Mouse (Mus musculus) neutrophil, adult 5-6 weeks (primary cell): Measurements from ENCODE around the gene Cdc42ep5. TPM values are rescaled to one million over a fixed set of nuclear protein-coding genes. Genes with fewer than 3 reads are reported as not detected.

Source experiments
- ATAC-seq: fragments of 151-379, 151-347 bp; 2 replicates; pipeline ENCODE4 v1.8.0; 2017; ENCODE audit warnings: mild to moderate bottlenecking, moderate TSS enrichment; ENCODE audit not compliant: insufficient number of reproducible peaks, poor library complexity, low FRiP score, severe bottlenecking; ENCODE audit errors: extremely low read depth
- total RNA-seq: library from RNA; stranded (forward); fragments of 200-1000 nt; gene quantifications from 2 replicates; pipeline ENCODE4 v1.2.3, GENCODE M21; 2017

Gene Cdc42ep5
- total RNA-seq, 1 experiment from 2014 or later, result 5.8 TPM

DNA sequence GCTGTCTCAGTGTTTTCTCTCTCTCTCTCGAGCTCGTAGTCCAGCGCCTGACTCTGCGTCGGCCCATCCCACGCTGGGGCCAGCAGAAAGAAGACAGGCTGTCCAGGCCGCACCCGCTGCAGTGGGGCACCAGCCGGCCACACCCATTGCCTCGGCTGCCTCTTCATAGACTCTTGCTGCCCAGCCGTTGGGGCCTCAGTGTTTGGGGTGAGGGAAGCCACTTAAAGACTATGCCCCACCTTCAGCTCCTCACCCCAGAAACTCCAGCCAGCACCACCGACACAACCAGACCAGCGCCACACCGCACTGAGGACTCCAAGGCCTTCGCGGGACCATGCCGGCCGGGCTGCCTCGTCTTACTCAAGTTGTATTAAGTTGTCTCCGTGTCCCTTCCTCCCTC is 17.3 kb downstream of the Cdc42ep5 start:
- no peak for ATAC-seq

DNA sequence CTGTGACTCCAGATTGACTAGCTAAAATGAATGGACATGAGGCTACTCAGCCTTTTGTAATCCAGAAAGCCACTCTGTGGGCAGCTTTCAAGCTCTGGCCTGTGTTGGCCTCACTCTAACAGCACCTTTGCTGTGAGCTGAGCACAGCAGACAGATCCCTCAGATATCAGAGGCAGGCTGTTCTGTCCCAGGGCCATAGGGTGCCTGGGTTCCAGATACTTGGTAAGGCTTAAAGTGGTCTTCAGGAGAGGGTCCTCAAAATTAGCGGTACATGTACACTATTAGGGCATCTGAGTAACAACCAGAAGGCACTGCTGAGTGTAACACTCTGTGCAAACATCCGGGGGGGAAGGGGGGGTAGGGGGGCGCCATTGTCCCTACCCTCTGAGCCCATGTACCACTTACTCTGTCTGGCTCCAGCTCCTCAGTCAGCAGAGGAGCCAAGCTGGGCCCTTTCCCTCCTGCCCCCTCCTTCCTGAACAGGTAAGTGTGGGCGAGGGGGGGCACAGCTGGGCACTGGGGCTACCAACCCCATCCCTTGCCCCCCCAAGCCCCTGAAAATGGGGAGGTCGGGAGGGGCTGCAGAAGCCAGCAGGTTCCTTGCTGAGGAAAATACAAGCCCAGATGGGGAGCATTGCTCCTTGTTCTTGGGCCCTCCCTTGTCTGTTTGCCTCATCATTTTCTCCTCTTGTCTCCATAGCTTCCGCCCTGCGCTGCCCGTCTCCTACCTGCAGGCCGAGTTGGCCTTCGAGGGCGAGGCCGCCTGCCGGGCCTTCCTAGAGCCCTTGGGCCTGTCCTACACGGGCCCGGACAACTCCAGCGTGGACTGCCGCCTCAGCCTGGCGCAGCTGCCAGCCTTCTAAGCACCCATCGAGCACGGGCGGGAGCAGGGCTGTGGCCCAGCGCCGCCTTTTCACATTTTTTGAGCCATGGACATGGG is 18.1 kb downstream of the Cdc42ep5 start:
- no peak for ATAC-seq

DNA sequence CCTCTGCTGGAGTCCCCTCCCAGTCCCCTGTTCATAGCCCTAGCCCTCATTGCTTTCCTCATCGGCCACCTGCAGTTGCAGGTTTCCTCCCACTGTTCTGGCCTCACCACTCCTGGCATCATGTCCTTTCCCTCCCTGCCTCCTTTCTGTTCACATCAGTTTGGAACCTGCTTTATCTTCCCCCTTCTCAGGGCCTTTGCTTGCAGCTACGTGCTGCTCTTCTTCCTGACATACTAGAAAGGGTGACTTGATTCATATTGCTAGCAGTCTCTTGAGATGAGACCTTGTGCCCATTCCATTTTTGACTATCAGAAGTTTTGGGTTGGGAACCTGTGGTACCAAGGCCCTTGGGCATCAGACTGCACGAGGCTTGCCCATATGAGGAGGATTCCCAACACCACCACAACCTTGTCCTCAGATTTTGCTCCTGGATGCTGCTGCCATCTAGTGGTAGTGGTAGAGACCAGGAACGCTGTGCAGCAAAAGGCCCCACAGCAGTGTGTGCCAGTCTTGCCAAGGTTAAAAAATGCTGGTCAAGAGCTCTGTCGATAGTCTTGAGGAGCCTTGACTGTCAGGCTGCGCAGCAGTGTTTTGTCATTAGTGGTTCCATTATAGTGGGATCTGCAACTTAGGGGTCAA is 19.0 kb downstream of the Cdc42ep5 start:
- no peak for ATAC-seq

DNA sequence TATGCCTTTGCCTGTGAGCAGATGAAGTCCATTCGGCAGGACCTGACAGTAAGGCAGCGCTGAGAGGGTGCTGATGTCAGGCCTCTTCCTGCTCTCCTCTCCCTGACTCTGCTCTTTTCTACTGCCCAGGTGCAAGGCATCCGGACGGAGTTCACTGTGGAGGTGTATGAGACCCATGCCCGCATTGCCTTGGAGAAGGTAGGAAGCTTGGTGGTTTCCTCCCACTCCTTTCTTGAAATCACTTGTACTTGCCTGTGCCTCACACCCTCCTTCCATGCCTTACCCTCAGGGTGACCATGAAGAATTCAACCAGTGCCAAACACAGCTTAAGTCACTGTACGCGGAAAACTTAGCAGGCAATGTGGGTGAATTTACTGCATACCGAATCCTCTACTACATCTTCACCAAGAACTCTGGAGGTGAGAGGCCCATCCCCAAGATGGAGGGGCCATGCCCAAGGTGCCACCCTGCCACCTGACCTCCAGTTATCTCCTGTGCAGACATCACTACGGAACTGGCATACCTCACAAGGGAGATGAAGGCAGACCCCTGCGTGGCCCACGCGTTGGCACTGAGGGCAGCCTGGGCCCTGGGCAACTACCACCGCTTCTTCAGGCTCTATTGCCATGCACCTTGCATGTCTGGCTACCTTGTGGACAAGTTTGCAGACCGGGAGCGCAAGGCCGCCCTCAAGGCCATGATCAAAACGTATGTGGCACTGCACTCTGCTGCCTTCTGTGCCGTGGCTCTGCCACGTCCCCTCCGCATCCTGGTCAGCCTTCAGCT is 19.7 kb downstream of the Cdc42ep5 start:
- no peak for ATAC-seq

DNA sequence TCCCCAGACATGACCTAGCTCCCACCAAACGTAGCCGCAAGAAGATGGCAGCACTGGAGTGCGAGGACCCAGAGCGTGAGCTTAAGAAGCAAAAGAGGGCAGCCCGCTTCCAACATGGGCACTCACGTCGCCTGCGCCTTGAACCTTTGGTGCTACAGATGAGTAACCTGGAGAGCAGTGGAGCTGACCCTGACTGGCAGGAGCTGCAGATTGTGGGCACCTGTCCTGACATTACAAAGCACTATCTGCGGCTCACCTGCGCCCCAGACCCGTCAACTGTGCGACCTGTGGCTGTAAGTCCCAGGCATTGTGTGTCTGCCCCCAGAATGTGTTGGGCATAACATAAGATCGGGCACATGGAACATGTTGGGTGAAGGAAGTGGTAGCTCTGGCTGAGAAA is 20.6 kb downstream of the Cdc42ep5 start:
- no peak for ATAC-seq

DNA sequence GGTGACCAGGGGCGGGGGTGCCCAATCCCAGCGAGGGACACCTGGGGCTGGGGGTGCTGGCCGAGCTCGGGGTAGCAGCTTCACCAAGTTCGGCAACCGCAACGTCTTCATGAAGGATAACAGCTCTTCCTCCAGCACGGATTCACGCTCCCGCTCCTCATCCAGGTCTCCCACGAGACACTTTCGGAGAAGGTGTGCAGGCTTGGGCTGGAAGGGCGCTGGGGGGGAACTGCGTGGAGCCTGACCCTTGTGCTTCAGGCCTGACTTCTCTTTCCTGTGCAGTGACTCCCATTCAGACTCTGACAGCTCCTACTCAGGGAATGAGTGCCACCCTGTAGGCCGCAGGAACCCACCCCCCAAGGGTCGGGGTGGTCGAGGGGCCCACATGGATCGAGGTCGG is 21.2 kb downstream of the Cdc42ep5 start:
- ATAC-seq, result no peak

DNA sequence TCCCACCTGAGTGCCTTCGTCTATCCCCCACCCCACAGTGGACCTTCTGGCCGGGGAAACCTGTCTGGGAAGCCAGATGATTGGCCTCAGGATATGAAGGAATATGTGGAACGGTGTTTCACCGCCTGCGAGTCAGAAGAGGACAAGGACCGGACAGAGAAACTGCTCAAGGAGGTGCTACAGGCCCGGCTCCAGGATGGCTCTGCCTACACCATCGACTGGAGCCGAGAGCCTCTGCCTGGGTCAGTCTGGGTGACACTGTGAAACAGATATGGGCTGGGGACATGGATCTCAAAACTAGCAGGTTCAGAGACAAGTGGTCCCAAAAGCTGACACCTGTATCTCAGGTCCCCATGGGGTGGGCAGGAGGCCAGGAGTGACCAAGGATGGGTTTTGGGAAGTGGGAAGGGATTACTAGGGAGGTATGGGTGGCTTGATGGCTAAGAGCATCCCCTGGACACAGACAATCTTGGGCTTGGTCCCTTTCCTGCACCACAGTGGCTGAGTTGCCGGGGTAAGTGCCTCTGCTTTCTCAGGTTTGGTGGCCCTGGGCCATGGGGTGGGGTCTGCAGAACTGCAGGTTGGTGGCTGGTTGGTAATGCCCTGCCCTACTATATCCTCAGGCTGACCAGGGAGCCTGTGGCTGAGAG is 21.7 kb downstream of the Cdc42ep5 start:
- no peak for ATAC-seq

DNA sequence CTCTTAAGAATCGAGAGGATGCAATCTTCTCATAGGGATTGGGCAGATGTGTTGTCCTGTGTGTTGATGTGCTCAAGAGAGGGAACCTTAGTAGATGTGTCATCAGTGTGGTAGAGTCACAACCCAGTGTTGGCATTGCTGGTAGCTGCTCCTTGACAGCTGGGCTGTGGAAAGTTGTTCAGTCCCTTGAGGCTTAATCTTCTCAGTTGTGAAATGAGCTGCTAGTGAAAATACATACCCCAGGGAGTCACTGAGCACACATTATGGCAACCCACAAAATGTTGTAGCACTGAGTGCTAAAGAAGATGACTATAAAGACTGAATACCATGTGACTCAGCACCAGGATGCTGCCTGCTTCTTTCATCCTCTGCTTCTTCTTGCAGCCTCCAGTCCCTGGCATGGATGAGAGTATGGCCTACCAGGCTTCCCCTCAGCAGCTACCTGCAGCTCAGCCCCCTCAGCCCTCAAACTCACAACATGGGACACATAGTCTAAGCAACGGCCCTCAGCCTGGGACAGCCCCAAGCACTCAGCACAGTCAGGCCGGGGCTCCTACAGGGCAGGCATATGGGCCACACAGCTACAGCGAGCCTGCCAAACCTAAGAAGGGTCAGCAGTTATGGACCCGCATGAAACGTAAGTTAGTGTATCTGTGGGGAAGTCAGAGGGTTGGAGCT is 22.9 kb downstream of the Cdc42ep5 start:
- no peak for ATAC-seq

DNA sequence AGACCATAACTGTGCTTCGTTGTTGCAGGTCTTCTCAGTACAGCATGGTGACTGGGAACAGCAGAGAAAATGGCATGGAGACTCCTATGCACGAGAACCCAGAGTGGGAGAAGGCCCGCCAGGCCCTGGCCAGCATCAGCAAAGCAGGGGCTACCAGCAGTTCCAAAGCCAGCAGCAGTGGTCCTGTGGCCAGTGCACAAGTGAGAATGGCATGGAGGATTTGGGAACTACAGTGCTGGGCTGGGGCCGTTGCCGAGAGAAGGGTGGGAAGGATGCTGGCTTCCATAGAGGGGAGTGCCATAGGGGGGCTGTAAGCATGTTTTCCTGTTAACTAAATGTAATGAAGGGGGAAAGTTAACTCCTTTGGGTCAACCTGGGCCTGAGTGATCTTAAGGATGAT is 25.3 kb downstream of the Cdc42ep5 start:
- no peak for ATAC-seq

DNA sequence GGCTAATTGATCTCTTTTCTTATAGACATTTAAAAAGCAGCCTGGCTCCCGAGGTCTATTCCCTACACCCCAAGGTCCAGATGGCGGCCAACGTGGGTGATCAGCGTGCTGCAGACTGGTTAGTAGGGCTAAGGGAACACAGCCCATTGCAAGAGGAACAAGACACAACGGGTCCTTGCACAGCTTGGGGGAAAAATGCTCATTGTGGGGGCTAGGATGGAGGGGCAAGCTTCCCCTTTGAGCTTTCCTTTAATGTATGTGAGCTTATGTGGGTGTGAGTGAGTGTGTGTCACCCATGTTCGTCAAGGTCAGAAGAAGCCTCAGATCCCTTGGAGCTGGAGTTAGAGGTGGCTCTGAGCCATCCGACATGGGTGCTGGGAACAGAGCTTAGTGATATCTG is 26.0 kb downstream of the Cdc42ep5 start:
- ATAC-seq, result no peak

DNA sequence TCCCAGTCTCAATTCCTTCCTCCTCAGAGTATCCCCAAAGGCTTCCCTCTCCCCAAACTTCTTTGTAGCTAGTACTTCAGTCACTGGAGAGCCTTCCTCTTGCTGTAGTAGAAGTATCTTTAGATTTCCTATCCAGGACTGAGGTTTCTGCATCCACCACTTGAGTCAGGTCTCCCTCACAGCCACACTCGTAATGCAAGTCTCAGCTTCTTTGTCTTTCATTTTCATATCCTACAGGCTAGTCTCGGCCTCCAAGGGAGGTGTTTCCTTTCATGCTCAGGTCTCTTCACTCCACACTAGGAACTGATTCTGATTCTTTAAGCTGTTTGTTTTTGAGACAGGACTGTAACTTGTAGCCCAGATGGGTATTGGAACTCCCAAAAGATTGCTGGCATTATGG is 26.5 kb downstream of the Cdc42ep5 start:
- ATAC-seq, result no peak

DNA sequence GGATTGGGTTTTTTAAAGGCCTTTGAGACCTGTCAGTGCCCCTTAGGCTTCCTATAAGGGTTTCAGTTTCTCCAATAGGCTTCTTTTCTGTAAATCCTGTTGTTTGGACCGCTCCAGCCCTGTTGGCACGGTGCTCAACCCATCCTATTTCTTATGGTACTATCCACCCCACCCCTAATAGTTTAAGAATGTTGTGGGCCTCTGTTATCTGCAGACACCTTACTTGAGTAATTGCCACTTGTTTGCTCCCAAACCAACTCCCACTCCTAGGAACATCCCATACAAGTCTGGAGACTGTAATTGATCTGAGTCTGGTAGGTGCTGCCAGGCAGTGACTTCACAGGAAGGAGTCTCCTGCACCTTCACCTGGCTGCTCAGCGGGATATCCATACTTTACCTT is 26.9 kb downstream of the Cdc42ep5 start:
- no peak for ATAC-seq

DNA sequence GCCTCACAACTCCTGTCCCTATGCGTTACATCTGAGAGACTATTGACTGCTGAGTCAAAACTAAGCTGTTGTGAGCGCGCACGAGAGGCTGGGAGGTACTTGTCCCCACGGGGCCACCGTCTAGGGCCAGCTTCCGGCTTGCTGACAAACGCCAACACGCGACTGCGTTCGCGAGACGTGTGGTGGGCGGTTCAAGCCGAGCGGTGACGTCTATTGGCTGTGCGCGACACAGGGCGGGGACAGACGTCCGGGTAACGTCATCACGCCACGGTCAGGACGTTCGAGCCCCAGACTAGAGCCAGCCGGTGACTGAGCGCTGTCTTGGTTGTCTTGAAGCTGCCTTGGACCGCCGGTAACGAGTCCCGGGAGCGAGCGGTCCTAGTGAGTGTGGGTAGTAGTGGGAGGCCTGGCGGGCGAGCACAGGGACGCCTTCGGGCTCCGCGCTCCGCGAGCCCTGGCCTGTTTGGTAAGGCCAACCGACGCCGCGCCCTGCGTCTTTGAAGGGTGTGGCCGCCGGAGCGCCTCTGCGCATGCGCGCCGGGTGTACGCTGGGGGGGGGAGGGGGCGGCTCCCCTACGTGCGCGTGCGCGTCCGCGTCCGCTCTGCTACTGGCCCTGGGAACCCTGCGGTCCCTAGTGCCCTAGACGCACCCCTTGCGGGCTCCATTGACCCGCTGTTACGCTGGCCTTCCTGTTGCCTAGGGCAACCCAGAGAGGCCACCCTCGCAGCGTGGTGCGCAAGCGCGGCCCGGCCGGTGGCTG is 27.7 kb downstream of the Cdc42ep5 start, which contains the start of gene Leng8:
TSS of gene Leng8 (plus strand) at position 269 of the 761 bp plus-strand sequence.
- ATAC-seq, result peak; percentile 93

DNA sequence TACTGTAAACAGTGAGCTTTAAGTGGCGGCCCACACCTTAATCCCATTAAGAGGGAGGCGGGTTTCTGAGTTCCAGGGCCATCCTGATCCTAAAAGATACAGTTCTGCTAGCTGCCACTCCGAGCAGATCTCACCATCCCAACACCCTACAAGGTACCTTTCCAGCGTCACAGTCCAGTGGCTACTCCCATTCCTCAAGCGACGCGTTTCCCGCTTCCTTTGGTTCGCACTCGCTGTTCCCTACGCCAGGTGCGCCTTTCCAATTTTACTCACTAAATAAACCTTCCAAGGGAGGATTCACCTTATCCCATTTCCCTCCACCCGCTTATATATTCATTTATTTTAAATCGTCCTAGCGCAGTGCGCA is 28.3 kb downstream of the Cdc42ep5 start:
- no peak for ATAC-seq

DNA sequence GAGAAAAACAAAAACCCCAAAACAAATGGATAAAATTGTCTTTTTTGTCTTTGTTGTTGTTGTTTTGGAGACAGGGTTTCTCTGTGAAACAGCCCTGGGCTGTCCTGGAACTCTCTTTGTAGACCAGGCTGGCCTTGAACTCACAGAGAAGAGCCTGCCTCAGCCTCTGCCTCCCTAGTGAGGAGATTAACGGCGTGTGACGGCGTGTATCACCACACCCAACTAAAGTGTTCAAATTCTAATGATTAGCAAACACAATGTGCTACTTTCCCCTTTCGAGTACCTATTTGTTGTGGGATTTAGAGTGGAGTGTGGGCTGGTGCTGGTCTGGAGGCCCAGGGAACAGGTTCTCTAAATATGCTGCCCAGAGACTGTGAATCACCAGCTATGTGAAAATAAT is 29.7 kb downstream of the Cdc42ep5 start:
- no peak for ATAC-seq

DNA sequence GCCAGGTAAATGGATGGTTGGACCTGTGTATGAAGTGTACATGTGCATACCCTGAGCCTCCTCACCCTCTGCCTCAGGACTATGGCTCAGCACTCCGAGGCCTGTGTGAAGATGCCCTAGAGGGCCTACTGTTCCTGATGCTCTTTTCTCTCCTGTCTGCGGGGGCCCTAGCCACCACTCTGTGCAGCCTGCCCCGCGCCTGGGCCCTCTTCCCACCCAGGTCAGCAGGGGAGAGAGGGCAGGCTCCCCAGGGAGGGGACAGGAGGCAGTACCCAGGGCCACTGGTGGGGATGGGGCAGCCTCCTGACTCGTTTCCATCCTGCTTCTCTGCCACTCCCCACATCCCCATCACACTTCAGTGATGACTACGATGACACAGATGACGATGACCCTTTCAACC is 31.7 kb downstream of the Cdc42ep5 start:
- no peak for ATAC-seq

DNA sequence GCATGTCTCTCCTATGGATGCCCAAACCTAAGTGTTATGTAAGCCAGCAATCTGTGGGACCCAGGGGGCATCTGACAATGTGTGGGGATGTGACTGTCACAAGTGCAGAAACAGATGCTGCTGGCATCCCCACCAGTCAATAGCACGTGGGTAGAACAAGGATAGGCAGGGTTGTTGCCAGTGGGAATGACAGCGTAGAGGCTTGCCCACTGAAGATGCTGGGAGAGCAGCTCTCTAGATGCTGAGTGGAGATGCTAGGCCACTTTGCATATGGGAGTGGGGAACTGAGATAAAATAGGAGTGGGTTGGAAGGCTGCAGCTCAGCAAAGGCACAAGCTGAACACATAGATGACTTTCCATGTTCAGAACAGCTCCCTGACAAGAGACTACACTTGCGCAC is 32.1 kb downstream of the Cdc42ep5 start:
- no peak for ATAC-seq

DNA sequence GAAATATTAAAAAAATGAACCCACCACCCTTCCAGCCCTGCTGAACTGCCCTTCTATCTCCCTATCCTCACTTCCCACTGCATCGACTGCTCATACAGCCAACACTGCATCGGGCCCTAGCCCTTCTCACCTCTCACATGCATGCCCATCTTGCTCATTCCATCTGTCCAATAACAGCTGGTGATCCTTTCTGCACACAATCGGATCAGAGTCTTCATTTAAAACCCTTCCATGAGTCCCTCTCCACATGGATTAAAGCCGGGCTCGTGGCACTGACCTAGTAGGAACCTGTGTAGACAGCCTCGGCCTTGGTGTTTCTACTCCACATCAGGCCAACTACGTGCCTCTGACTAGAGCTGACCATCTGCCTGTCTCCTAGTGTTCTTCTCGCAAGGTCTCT is 32.7 kb downstream of the Cdc42ep5 start:
- no peak for ATAC-seq
